Comparison of ENCODE assay signal across 15 mouse cellular contexts in the genomic region with DNA sequence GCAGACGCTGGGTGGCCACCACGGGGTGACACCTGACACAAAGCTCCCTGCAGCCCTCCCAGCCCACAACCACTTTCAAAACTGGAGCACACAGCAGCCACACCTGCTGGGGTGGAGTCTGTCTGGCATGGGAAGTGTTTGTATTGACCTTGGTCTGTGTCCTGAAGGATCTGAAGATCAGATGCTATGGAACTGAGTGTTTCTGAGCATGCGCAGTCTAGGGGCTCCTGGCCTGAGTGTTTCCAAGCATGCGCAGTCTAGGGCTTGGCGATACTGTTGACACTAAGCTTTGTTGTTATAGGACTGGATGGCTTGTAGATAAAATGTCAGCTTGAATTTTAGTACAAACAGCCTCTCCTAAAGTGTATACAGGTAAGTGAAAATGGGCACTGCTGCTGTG.
"Had no signal": no experiment of that assay in that cellular context is flagged by ENCODE, and none has a peak within 500 bp of the region (broad histone marks: within the 10 kb centered on the region; RNA-seq: fewer than 3 reads in every experiment).

No protein-coding gene starts in this region.

- DNase-seq: retina, postnatal 1 day; right cerebral cortex, adult 18-20 months; right cerebral cortex, postnatal 14 days; right cerebral cortex, postnatal 25 days; right cerebral cortex, postnatal 4 days; spleen, adult 18-20 months; thymus, adult 18-20 months; thymus, adult 2 months; thymus, postnatal 14 days; thymus, postnatal 25 days; thymus, postnatal 36 days; thymus, postnatal 4 days had no signal

- H3K9me3 ChIP-seq: neural tube, embryonic 15.5 days; stomach, embryonic 15.5 days had no signal

- H3K4me2 ChIP-seq: neural tube, embryonic 15.5 days; stomach, embryonic 15.5 days had no signal

- H3K27ac ChIP-seq: neural tube, embryonic 15.5 days; stomach, embryonic 15.5 days; stomach, postnatal 0 days had no signal

- H3K36me3 ChIP-seq: neural tube, embryonic 15.5 days; stomach, embryonic 15.5 days had no signal

- H3K4me1 ChIP-seq: neural tube, embryonic 15.5 days; stomach, embryonic 15.5 days had no signal

- H3K9ac ChIP-seq: neural tube, embryonic 15.5 days; stomach, embryonic 15.5 days had no signal

- H3K4me3 ChIP-seq: neural tube, embryonic 15.5 days; stomach, embryonic 15.5 days had no signal

- H3K27me3 ChIP-seq: neural tube, embryonic 15.5 days; stomach, embryonic 15.5 days had no signal
